ENCODE assay signal across 29 mouse cellular contexts in the genomic region with DNA sequence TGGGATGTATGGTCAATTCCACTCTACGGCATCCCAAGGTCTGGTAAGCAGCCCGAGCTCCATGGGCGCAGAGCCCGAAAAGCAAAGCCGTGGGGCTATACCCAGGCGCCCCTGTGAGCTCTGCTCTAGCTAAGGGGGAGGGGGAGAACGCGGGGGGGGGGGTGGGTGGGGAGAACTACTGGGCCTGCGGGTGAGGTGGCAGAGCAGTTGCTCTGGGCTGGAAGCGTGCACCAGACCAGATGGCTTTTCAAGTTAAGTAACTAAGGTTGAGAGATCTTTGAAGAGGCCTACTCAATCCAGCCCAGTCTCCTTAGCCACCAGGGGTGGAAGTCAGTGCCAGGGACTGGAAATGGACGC. TPM values are rescaled to one million over a fixed set of nuclear protein-coding genes. Genes with fewer than 3 reads are reported as not detected.
DNase-seq lines count a peak whose midpoint lies in the region; ATAC-seq and TF ChIP-seq lines count a peak whose summit lies in the region.
"Had no signal": no experiment of that assay in that cellular context is flagged by ENCODE, and none has a peak within 500 bp of the region (broad histone marks: within the 10 kb centered on the region; RNA-seq: fewer than 3 reads in every experiment).

No protein-coding gene starts in this region.

- no peaks in the 10 kb centered on the region for H3K36me3 ChIP-seq in forebrain, embryonic 12.5 days (replicated peaks)
- no peaks in the 10 kb centered on the region for H3K36me3 ChIP-seq in forebrain, embryonic 10.5 days (replicated peaks)
- H3K36me3 ChIP-seq in hindbrain, postnatal 0 days (ENCODE audit: insufficient read depth, low read length) = no peaks in the 10 kb centered on the region
- H3K36me3 ChIP-seq in hindbrain, embryonic 11.5 days (ENCODE audit: control insufficient read depth, insufficient read depth, low read length) = no peaks in the 10 kb centered on the region
- H3K36me3 ChIP-seq in testis, adult 2 months (ENCODE audit: control insufficient read depth, insufficient read depth, low read length) = no peaks in the 10 kb centered on the region
- H3K36me3 ChIP-seq: embryonic facial prominence, embryonic 10.5 days; embryonic facial prominence, embryonic 13.5 days had no signal

- no peak for DNase-seq in forebrain, embryonic 10.5 days (ENCODE audit: extremely low spot score, low spot score)
- DNase-seq in hindbrain, postnatal 0 days (ENCODE audit: low spot score) = no peak
- no peak for DNase-seq in hindbrain, embryonic 11.5 days (ENCODE audit: low spot score)
- peak; percentile 4 for DNase-seq in lung, postnatal 36 days
- no peak for DNase-seq in lung, postnatal 25 days (ENCODE audit: low spot score)
- DNase-seq in testis, postnatal 14 days (ENCODE audit: low spot score) = no peak
- DNase-seq: adrenal gland, postnatal 10 days; cerebellum, adult 11-12 months; cerebellum, adult 8-10 months; cerebellum, postnatal 10 days; cerebellum, postnatal 36 days; embryo, embryonic 11 days; forebrain, postnatal 0 days; gastrocnemius, adult 2 months; gastrocnemius, postnatal 14 days; heart, adult 11 months had no signal

- 14% methylated on average over 10 of the region's 11 CpGs for WGBS in forebrain, embryonic 12.5 days
- 19% methylated on average over 11 of the region's 11 CpGs for WGBS in forebrain, embryonic 10.5 days
- 40% methylated on average over 10 of the region's 11 CpGs for WGBS in hindbrain, postnatal 0 days
- 15% methylated on average over 11 of the region's 11 CpGs for whole genome bisulfite sequencing in hindbrain, embryonic 11.5 days

- H3K4me1 ChIP-seq in forebrain, embryonic 12.5 days = peaks cover 23% of the 10 kb centered on the region
- H3K4me1 ChIP-seq in forebrain, embryonic 10.5 days = peaks cover 45% of the 10 kb centered on the region
- no peaks in the 10 kb centered on the region; the same call in 1 of the 2 replicates for H3K4me1 ChIP-seq in hindbrain, postnatal 0 days (ENCODE audit: insufficient read depth, low read length)
- H3K4me1 ChIP-seq in hindbrain, embryonic 11.5 days (replicated peaks; ENCODE audit: control insufficient read depth, insufficient read depth, low read length) = peaks cover 14% of the 10 kb centered on the region; the same call in 1 of the 2 replicates
- H3K4me1 ChIP-seq in testis, adult 2 months (ENCODE audit: control insufficient read depth, insufficient read depth, low read length) = peaks cover 26% of the 10 kb centered on the region

- peaks cover 91% of the 10 kb centered on the region for H3K27me3 ChIP-seq in forebrain, embryonic 12.5 days
- peaks cover 87% of the 10 kb centered on the region for H3K27me3 ChIP-seq in forebrain, embryonic 10.5 days (ENCODE audit: poor library complexity, severe bottlenecking)
- peaks cover 34% of the 10 kb centered on the region for H3K27me3 ChIP-seq in hindbrain, postnatal 0 days (ENCODE audit: insufficient read depth, low read length)
- H3K27me3 ChIP-seq in hindbrain, embryonic 11.5 days (ENCODE audit: control insufficient read depth, insufficient read depth, low read length) = peaks cover 65% of the 10 kb centered on the region
- no peaks in the 10 kb centered on the region; the same call in 1 of the 2 replicates for H3K27me3 ChIP-seq in testis, adult 2 months (ENCODE audit: control insufficient read depth, insufficient read depth, low read length)

- ATAC-seq in forebrain, embryonic 12.5 days (ENCODE audit: low FRiP score) = no peak
- ATAC-seq in hindbrain, postnatal 0 days = 0 out of 2 replicates have a peak, but pooled peaks have one; percentile 5
- ATAC-seq in hindbrain, embryonic 11.5 days (ENCODE audit: low FRiP score) = no peak
- ATAC-seq: CD4-positive, CD25-positive, alpha-beta regulatory T cell, adult 4 months; forebrain, postnatal 0 days had no signal

- H3K9me3 ChIP-seq in forebrain, embryonic 12.5 days = no peaks in the 10 kb centered on the region
- H3K9me3 ChIP-seq in forebrain, embryonic 10.5 days = no peaks in the 10 kb centered on the region
- H3K9me3 ChIP-seq in hindbrain, postnatal 0 days (ENCODE audit: low read length) = no peaks in the 10 kb centered on the region
- H3K9me3 ChIP-seq in hindbrain, embryonic 11.5 days (ENCODE audit: control insufficient read depth, low read length) = no peaks in the 10 kb centered on the region
- H3K9me3 ChIP-seq: embryonic facial prominence, embryonic 10.5 days; embryonic facial prominence, embryonic 13.5 days had no signal

- H3K4me3 ChIP-seq in forebrain, embryonic 12.5 days (replicated peaks) = peak overlapping the region; percentile 35; the same call in 1 of the 2 replicates
- no peak overlapping the region for H3K4me3 ChIP-seq in forebrain, embryonic 10.5 days
- H3K4me3 ChIP-seq in hindbrain, postnatal 0 days (ENCODE audit: low read length) = no peak overlapping the region
- no peak overlapping the region for H3K4me3 ChIP-seq in hindbrain, embryonic 11.5 days (ENCODE audit: low read depth, low read length)
- H3K4me3 ChIP-seq in testis, adult 2 months (ENCODE audit: control insufficient read depth, low read depth, low read length) = peak overlapping the region; percentile 73
- H3K4me3 ChIP-seq: erythroblast, embryonic 14.5 days had no signal

- no peak overlapping the region for H3K4me2 ChIP-seq in forebrain, embryonic 12.5 days
- no peak overlapping the region for H3K4me2 ChIP-seq in hindbrain, postnatal 0 days (ENCODE audit: low read depth, low read length)
- no peak overlapping the region for H3K4me2 ChIP-seq in hindbrain, embryonic 11.5 days (replicated peaks; ENCODE audit: low read depth, low read length)

- no peak overlapping the region for H3K27ac ChIP-seq in forebrain, embryonic 12.5 days
- no peak overlapping the region for H3K27ac ChIP-seq in forebrain, embryonic 10.5 days
- no peak overlapping the region for H3K27ac ChIP-seq in hindbrain, postnatal 0 days
- no peak overlapping the region for H3K27ac ChIP-seq in hindbrain, embryonic 11.5 days (ENCODE audit: low read depth, low read length)
- H3K27ac ChIP-seq in testis, adult 2 months (ENCODE audit: control insufficient read depth, insufficient read depth, low read depth, low read length) = peak overlapping the region; percentile 56
- H3K27ac ChIP-seq: embryonic facial prominence, embryonic 10.5 days; embryonic facial prominence, embryonic 13.5 days; gastrocnemius, adult 2 months had no signal

- no peak for TF ChIP-seq CTCF in hindbrain, postnatal 0 days (IDR thresholded peaks at IDR 0.05; ENCODE audit: low read depth)
- TF ChIP-seq CTCF in testis, adult 2 months (IDR thresholded peaks at IDR 0.05; ENCODE audit: control insufficient read depth, insufficient read depth, insufficient replicate concordance, low read depth, low read length) = no peak

- H3K9ac ChIP-seq in forebrain, embryonic 12.5 days = no peak overlapping the region
- no peak overlapping the region for H3K9ac ChIP-seq in hindbrain, postnatal 0 days (replicated peaks; ENCODE audit: low read length)
- no peak overlapping the region for H3K9ac ChIP-seq in hindbrain, embryonic 11.5 days (ENCODE audit: low read depth, low read length)
- H3K9ac ChIP-seq: embryonic facial prominence, embryonic 13.5 days; forebrain, postnatal 0 days had no signal

- TF ChIP-seq POLR2A in testis, adult 2 months (IDR thresholded peaks at IDR 0.05; ENCODE audit: control insufficient read depth, low read depth, low read length) = no peak

RNA-seq across cellular contexts. Expression of a gene that starts 1.6 kb away (rescaled TPM):
- 1.1 TPM in 2 replicates for polyA plus RNA-seq in forebrain, embryonic 12.5 days (2016; fragmentation: Nextera tagmentation; extraction: Ambion mirVana)
- 0.33 and 0.69 TPM in 2 replicates for polyA plus RNA-seq in forebrain, embryonic 10.5 days (2016; fragmentation: Nextera tagmentation; extraction: Ambion mirVana)
- total RNA-seq in hindbrain, postnatal 0 days (2014; rRNA removed) = 0.05 TPM in 1 of 2 replicates, not detected in the other
- polyA plus RNA-seq in hindbrain, postnatal 0 days (2015; fragmentation: Nextera tagmentation; extraction: Ambion mirVana) = 0.05 TPM in 1 of 2 replicates, not detected in the other
- polyA plus RNA-seq in hindbrain, embryonic 11.5 days (2014; fragmentation: Nextera tagmentation; extraction: Ambion mirVana) = 0.19 and 0.20 TPM in 2 replicates
- 21.2 and 25.3 TPM in 2 replicates for polyA plus RNA-seq in testis, adult 2 months (2012; rRNA removed)
- total RNA-seq: gastrocnemius, adult 2 months; gastrocnemius, postnatal 14 days; heart, adult 8-10 months; heart, postnatal 25 days; hematopoietic stem cell, adult 5-6 weeks; MEL had no signal
- polyA plus RNA-seq: CD4-positive, CD25-positive, alpha-beta regulatory T cell, adult 4 months; erythroblast, embryonic 14.5 days; heart, embryonic 11.5 days; heart, embryonic 14.5 days; heart, postnatal 0 days had no signal

Comparison
In these comparisons a context has a peak if more than half of its experiments do, and no peak if none do; other contexts are left out.
1. H3K4me3 ChIP-seq: peak in forebrain, embryonic 12.5 days (single experiment) and testis, adult 2 months (single experiment); none in forebrain, embryonic 10.5 days (single experiment), hindbrain, postnatal 0 days (single experiment) and hindbrain, embryonic 11.5 days (single experiment).
2. RNA of a gene that starts 1.6 kb away (polyA plus RNA-seq): 21.2 to 25.3 TPM in testis, adult 2 months; 1.1 TPM in forebrain, embryonic 12.5 days, 0.33 to 0.69 TPM in forebrain, embryonic 10.5 days, 0.19 to 0.20 TPM in hindbrain, embryonic 11.5 days and 0.05 TPM in hindbrain, postnatal 0 days; every median in the first group is over 10 times any median in the second.